Mouse (Mus musculus): ENCODE measurements around the gene Marc2. TPM values are rescaled to one million over a fixed set of nuclear protein-coding genes. Genes with fewer than 3 reads are reported as not detected.

The Marc2 gene
- polyA plus RNA-seq, 1 experiment from 2014 or later = 213 TPM

GRCm38 (mm10) chr1:184807627-184808417 lies 38.4 kb downstream of the Marc2 start:
- WGBS = 48% methylated on average over 15 of the region's 15 CpGs
- H3K9me3 ChIP-seq (ENCODE audit: low read length) = no peaks in the 10 kb centered on the region
- H3K4me1 ChIP-seq (ENCODE audit: insufficient read depth, low read depth, low read length) = no peaks in the 10 kb centered on the region
- no peak overlapping the region for H3K9ac ChIP-seq (replicated peaks; ENCODE audit: low read depth)
- H3K27ac ChIP-seq (ENCODE audit: low read length) = no peak overlapping the region
- TF ChIP-seq EP300 (IDR thresholded peaks at IDR 0.05) (no peak), CTCF (IDR thresholded peaks at IDR 0.05) (no peak)
- no peak overlapping the region for H3K4me3 ChIP-seq (ENCODE audit: low read depth, low read length)
- DNase-seq (ENCODE audit: low spot score) (peak; percentile 28), ATAC-seq (no peak)
- no peak overlapping the region; the same call in 1 of the 2 replicates for H3K4me2 ChIP-seq (replicated peaks; ENCODE audit: low read depth, low read length)
- H3K27me3 ChIP-seq (replicated peaks; ENCODE audit: insufficient read depth, low read length) = no peaks in the 10 kb centered on the region
- H3K36me3 ChIP-seq (ENCODE audit: insufficient read depth, low read length) = no peaks in the 10 kb centered on the region

- WGBS = 53% methylated on average over 7 of the region's 7 CpGs
- Histone ChIP-seq H3K27me3 (replicated peaks; ENCODE audit: insufficient read depth, low read length) (no peaks in the 10 kb centered on the region), H3K36me3 (ENCODE audit: insufficient read depth, low read length) (no peaks in the 10 kb centered on the region), H3K4me1 (ENCODE audit: insufficient read depth, low read depth, low read length) (no peaks in the 10 kb centered on the region), H3K27ac (ENCODE audit: low read length) (no peak overlapping the region), H3K9ac (replicated peaks; ENCODE audit: low read depth) (no peak overlapping the region), H3K9me3 (ENCODE audit: low read length) (no peaks in the 10 kb centered on the region), H3K4me3 (ENCODE audit: low read depth, low read length) (no peak overlapping the region), H3K4me2 (replicated peaks; ENCODE audit: low read depth, low read length) (no peak overlapping the region)
- ATAC-seq (no peak), DNase-seq (ENCODE audit: low spot score) (no peak)
- TF ChIP-seq CTCF (IDR thresholded peaks at IDR 0.05) (no peak), EP300 (IDR thresholded peaks at IDR 0.05) (no peak)
Observed at GRCm38 (mm10) chr1:184807123-184807522, 39.1 kb downstream of the Marc2 start.

- no peak for DNase-seq (ENCODE audit: low spot score)
- H3K9ac ChIP-seq (replicated peaks; ENCODE audit: low read depth) = no peak overlapping the region
- WGBS = 76% methylated on average over 4 of the region's 4 CpGs
- no peak for TF ChIP-seq CTCF (IDR thresholded peaks at IDR 0.05)
- TF ChIP-seq EP300 (IDR thresholded peaks at IDR 0.05) = no peak
- no peak overlapping the region for H3K4me2 ChIP-seq (replicated peaks; ENCODE audit: low read depth, low read length)
- no peaks in the 10 kb centered on the region for H3K36me3 ChIP-seq (ENCODE audit: insufficient read depth, low read length)
- H3K27ac ChIP-seq (ENCODE audit: low read length) = no peak overlapping the region
- no peak for ATAC-seq
- no peaks in the 10 kb centered on the region for H3K9me3 ChIP-seq (ENCODE audit: low read length)
- H3K4me1 ChIP-seq (ENCODE audit: insufficient read depth, low read depth, low read length) = no peaks in the 10 kb centered on the region
- no peaks in the 10 kb centered on the region for H3K27me3 ChIP-seq (replicated peaks; ENCODE audit: insufficient read depth, low read length)
- H3K4me3 ChIP-seq (ENCODE audit: low read depth, low read length) = no peak overlapping the region
Observed at GRCm38 (mm10) chr1:184805749-184806148, 40.5 kb downstream of the Marc2 start.

GRCm38 (mm10) chr1:184793163-184793876 lies 52.9 kb downstream of the Marc2 start:
- WGBS = 20% methylated on average over 27 of the region's 27 CpGs
- Histone ChIP-seq H3K4me3 (ENCODE audit: low read depth, low read length) (no peak overlapping the region), H3K27me3 (replicated peaks; ENCODE audit: insufficient read depth, low read length) (0 out of 2 replicates have a peak, but pooled peaks cover 3% of the 10 kb centered on the region), H3K4me2 (replicated peaks; ENCODE audit: low read depth, low read length) (0 out of 2 replicates have a peak overlapping the region, but pooled peaks have one; percentile 8), H3K9ac (replicated peaks; ENCODE audit: low read depth) (no peak overlapping the region), H3K9me3 (ENCODE audit: low read length) (no peaks in the 10 kb centered on the region), H3K27ac (ENCODE audit: low read length) (no peak overlapping the region), H3K4me1 (ENCODE audit: insufficient read depth, low read depth, low read length) (no peaks in the 10 kb centered on the region), H3K36me3 (ENCODE audit: insufficient read depth, low read length) (no peaks in the 10 kb centered on the region)
- ATAC-seq (no peak), DNase-seq (ENCODE audit: low spot score) (peak; percentile 60)
- TF ChIP-seq EP300 (IDR thresholded peaks at IDR 0.05) = no peak
- peak; percentile 71 for TF ChIP-seq CTCF (IDR thresholded peaks at IDR 0.05)

- H3K9me3 ChIP-seq (ENCODE audit: low read length) = no peaks in the 10 kb centered on the region
- H3K4me3 ChIP-seq (ENCODE audit: low read depth, low read length) = no peak overlapping the region
- ATAC-seq (0 out of 2 replicates have a peak, but pooled peaks have one; percentile 9), DNase-seq (ENCODE audit: low spot score) (peak; percentile 70)
- 13% methylated on average over 2 of the region's 2 CpGs for WGBS
- H3K36me3 ChIP-seq (ENCODE audit: insufficient read depth, low read length) = no peaks in the 10 kb centered on the region
- no peak for TF ChIP-seq EP300 (IDR thresholded peaks at IDR 0.05)
- TF ChIP-seq CTCF (IDR thresholded peaks at IDR 0.05) = peak; percentile 90
- no peak overlapping the region for H3K9ac ChIP-seq (replicated peaks; ENCODE audit: low read depth)
- H3K4me2 ChIP-seq (replicated peaks; ENCODE audit: low read depth, low read length) = no peak overlapping the region
- H3K27ac ChIP-seq (ENCODE audit: low read length) = no peak overlapping the region
- no peaks in the 10 kb centered on the region for H3K4me1 ChIP-seq (ENCODE audit: insufficient read depth, low read depth, low read length)
- 0 out of 2 replicates have a peak, but pooled peaks cover 3% of the 10 kb centered on the region for H3K27me3 ChIP-seq (replicated peaks; ENCODE audit: insufficient read depth, low read length)
Observed at GRCm38 (mm10) chr1:184791109-184791508, 55.1 kb downstream of the Marc2 start.
